Mouse (Mus musculus): Measurements from ENCODE around the gene Kdelc2.

GRCm38 (mm10) chr9:53401146-53401545, 17.3 kb downstream of the Kdelc2 start:
- no peak for TF ChIP-seq CTCF (IDR thresholded peaks at IDR 0.05; ENCODE audit: extremely low read depth, insufficient read depth, insufficient read length, insufficient replicate concordance)
- no peak for TF ChIP-seq POLR2A (IDR thresholded peaks at IDR 0.05; ENCODE audit: low read depth, low read length)

Data from spleen, adult 2 months (tissue).